Mouse (Mus musculus) MEL (cell line): Measurements from ENCODE around the gene Strn. TPM values are rescaled to one million over a fixed set of nuclear protein-coding genes. Genes with fewer than 3 reads are reported as not detected.

Experiments used
- DNase-seq: peaks from one replicate; pipeline ENCODE4 v3.0.0; 2011; ENCODE audit warnings: low read depth, low spot score
- H3K27ac ChIP-seq: 2 replicates; pipeline ENCODE4 v1.5.1; 2012; ENCODE audit warnings: low read depth, mild to moderate bottlenecking, control low read depth, low read length, moderate library complexity; ENCODE audit not compliant: control insufficient read depth
- H3K27me3 ChIP-seq, 2 experiments: fragments of 150-350 bp in 1 of 2; sonication (generic) in 1 of 2; 2 replicates each; pipeline ENCODE4 v1.6.1; 2012; ENCODE audit warnings: low read length in 2 of 2, mild to moderate bottlenecking in 2 of 2, improper control_type of control experiment in 1 of 2, moderate library complexity in 1 of 2; ENCODE audit not compliant: insufficient read depth in 2 of 2, control insufficient read depth in 1 of 2
- H3K36me3 ChIP-seq, 2 experiments: 2 replicates each; pipeline ENCODE4 v1.6.1; 2012 to 2014; ENCODE audit warnings: low read length in 2 of 2, improper control_type of control experiment in 1 of 2, inconsistent platforms in 1 of 2, mild to moderate bottlenecking in 1 of 2; ENCODE audit not compliant: insufficient read depth in 2 of 2, control insufficient read depth in 1 of 2
- H3K4me1 ChIP-seq, 2 experiments: fragments of 150-350 bp in 1 of 2; sonication (generic) in 1 of 2; 2 replicates each; pipeline ENCODE4 v1.6.1; 2012; ENCODE audit warnings: low read length in 2 of 2, improper control_type of control experiment in 1 of 2, mild to moderate bottlenecking in 1 of 2; ENCODE audit not compliant: insufficient read depth in 2 of 2, control insufficient read depth in 1 of 2
- H3K4me3 ChIP-seq, 2 experiments: fragments of 150-350 bp in 1 of 2; sonication (generic) in 1 of 2; 2 replicates each; pipeline ENCODE4 v1.5.1; 2012; ENCODE audit warnings: low read depth in 2 of 2, low read length in 2 of 2, mild to moderate bottlenecking in 2 of 2, moderate library complexity in 2 of 2, control low read depth in 1 of 2, improper control_type of control experiment in 1 of 2; ENCODE audit not compliant: control insufficient read depth in 1 of 2, insufficient read depth in 1 of 2
- H3K79me2 ChIP-seq: 2 replicates; pipeline ENCODE4 v1.6.1; 2012; ENCODE audit warnings: mild to moderate bottlenecking, low read length, moderate library complexity; ENCODE audit not compliant: control insufficient read depth, poor library complexity, insufficient read depth
- H3K9ac ChIP-seq: 2 replicates; pipeline ENCODE4 v1.6.1; 2012; ENCODE audit warnings: low read depth, mild to moderate bottlenecking, control low read depth, low read length, moderate library complexity; ENCODE audit not compliant: control insufficient read depth, poor library complexity, severe bottlenecking
- H3K9me3 ChIP-seq: fragments of 150-350 bp; sonication (generic); replicated peaks from 2 replicates; pipeline ENCODE4 v1.6.1; 2012; ENCODE audit warnings: mild to moderate bottlenecking, low read length, improper control_type of control experiment, moderate library complexity; ENCODE audit not compliant: insufficient read depth
- CHD2 ChIP-seq: IDR thresholded peaks from 2 replicates; pipeline ENCODE4 v1.6.1; 2011; ENCODE audit warnings: low read length, improper control_type of control experiment
- CTCF ChIP-seq, 3 experiments: IDR thresholded peaks in 2 of 3; conservative IDR thresholded peaks in 1 of 3; 2 replicates each; pipeline ENCODE4 v1.5.1; 2011 to 2012; ENCODE audit warnings: low read length in 3 of 3, low read depth in 2 of 3, mild to moderate bottlenecking in 2 of 3, improper control_type of control experiment in 1 of 3, inconsistent platforms in 1 of 3, mixed read lengths in 1 of 3, moderate library complexity in 1 of 3; ENCODE audit not compliant: control insufficient read depth in 1 of 3, insufficient read depth in 1 of 3, poor library complexity in 1 of 3, severe bottlenecking in 1 of 3
- E2F4 ChIP-seq: IDR thresholded peaks from 2 replicates; pipeline ENCODE4 v1.6.1; 2011; ENCODE audit warnings: low read depth, low read length, improper control_type of control experiment, borderline replicate concordance
- EP300 ChIP-seq, 2 experiments: IDR thresholded peaks; 2 replicates each; pipeline ENCODE4 v1.6.1; 2011; ENCODE audit warnings: improper control_type of control experiment in 2 of 2, low read length in 2 of 2, low read depth in 1 of 2, mild to moderate bottlenecking in 1 of 2
- GABPA ChIP-seq: IDR thresholded peaks from 2 replicates; pipeline ENCODE4 v1.6.1; 2012; ENCODE audit warnings: low read depth, mild to moderate bottlenecking, inconsistent platforms, low read length, improper control_type of control experiment, moderate library complexity
- MAX ChIP-seq: IDR thresholded peaks from 2 replicates; pipeline ENCODE4 v1.6.1; 2011; ENCODE audit warnings: low read length, improper control_type of control experiment
- MAZ ChIP-seq: IDR thresholded peaks from 2 replicates; pipeline ENCODE4 v1.6.1; 2012; ENCODE audit warnings: low read depth, mild to moderate bottlenecking, inconsistent platforms, low read length, improper control_type of control experiment
- MEF2A ChIP-seq: IDR thresholded peaks from 2 replicates; pipeline ENCODE4 v1.6.1; 2014; ENCODE audit warnings: low read depth, mild to moderate bottlenecking, inconsistent platforms, low read length, improper control_type of control experiment; ENCODE audit not compliant: poor library complexity, insufficient replicate concordance, severe bottlenecking; ENCODE audit errors: extremely low read depth
- MXI1 ChIP-seq: IDR thresholded peaks from 2 replicates; pipeline ENCODE4 v1.6.1; 2011; ENCODE audit warnings: mild to moderate bottlenecking, low read depth, low read length, improper control_type of control experiment
- NELFE ChIP-seq: IDR thresholded peaks from 2 replicates; pipeline ENCODE4 v1.6.1; 2011; ENCODE audit warnings: low read depth, low read length, improper control_type of control experiment
- NRF1 ChIP-seq: IDR thresholded peaks from 2 replicates; pipeline ENCODE4 v1.6.1; 2014; ENCODE audit warnings: low read depth, mild to moderate bottlenecking, inconsistent platforms, low read length, improper control_type of control experiment, moderate library complexity; ENCODE audit not compliant: poor library complexity, insufficient read depth, severe bottlenecking
- POLR2AphosphoS5 ChIP-seq: IDR thresholded peaks from 2 replicates; pipeline ENCODE4 v1.6.1; 2012; ENCODE audit warnings: low read depth, borderline replicate concordance, mild to moderate bottlenecking, inconsistent platforms, low read length, moderate library complexity, mixed read lengths
- RAD21 ChIP-seq: IDR thresholded peaks from 2 replicates; pipeline ENCODE4 v1.6.1; 2011; ENCODE audit warnings: mild to moderate bottlenecking, low read depth, low read length, improper control_type of control experiment
- SIN3A ChIP-seq: IDR thresholded peaks from 2 replicates; pipeline ENCODE4 v1.6.1; 2012; ENCODE audit warnings: low read length, improper control_type of control experiment, inconsistent platforms
- SMC3 ChIP-seq: IDR thresholded peaks from 2 replicates; pipeline ENCODE4 v1.6.1; 2011; ENCODE audit warnings: low read depth, low read length, improper control_type of control experiment
- TAL1 ChIP-seq: IDR thresholded peaks from 2 replicates; pipeline ENCODE4 v1.6.1; 2012; ENCODE audit warnings: mild to moderate bottlenecking, inconsistent platforms, low read length, moderate library complexity, mixed read lengths
- USF1 ChIP-seq: IDR thresholded peaks from 2 replicates; pipeline ENCODE4 v1.6.1; 2014; ENCODE audit warnings: low read depth, mild to moderate bottlenecking, inconsistent platforms, low read length, improper control_type of control experiment, moderate library complexity
- USF2 ChIP-seq, 2 experiments: IDR thresholded peaks; 2 replicates each; pipeline ENCODE4 v1.6.1; 2011 to 2012; ENCODE audit warnings: improper control_type of control experiment in 2 of 2, low read length in 2 of 2, borderline replicate concordance in 1 of 2, inconsistent platforms in 1 of 2, low read depth in 1 of 2, mild to moderate bottlenecking in 1 of 2; ENCODE audit not compliant: insufficient read depth in 1 of 2
- ZC3H11A ChIP-seq: IDR thresholded peaks from 2 replicates; pipeline ENCODE4 v1.6.1; 2012; ENCODE audit warnings: low read depth, mild to moderate bottlenecking, inconsistent platforms, low read length, improper control_type of control experiment
- ZNF384 ChIP-seq: IDR thresholded peaks from 2 replicates; pipeline ENCODE4 v1.6.1; 2012; ENCODE audit warnings: low read depth, mild to moderate bottlenecking, inconsistent platforms, low read length, improper control_type of control experiment
- polyA plus RNA-seq, 2 experiments: library from polyadenylated mRNA; stranded (reverse) in 1 of 2; unstranded in 1 of 2; fragments of >175 nt in 1 of 2; fragments of >200 nt in 1 of 2; gene quantifications; 2 replicates each; pipeline versions ENCODE4 v1.2.1 to v1.2.4; 2012; ENCODE audit warnings: low replicate concordance in 2 of 2, low read depth in 1 of 2; ENCODE audit not compliant: insufficient read length in 2 of 2, insufficient read depth in 1 of 2, missing spikeins in 1 of 2
- total RNA-seq: library from RNA; depleted of rRNA; stranded (reverse); fragments of 300-350 nt; gene quantifications from 2 replicates; pipeline ENCODE4 v1.2.3, GENCODE M21; 2012

Strn gene
- total and polyA plus RNA-seq, 3 experiments, result 10.2 to 13.9 TPM; not detected in 1

GRCm38 (mm10) chr17:78608135-78608670 is 128.8 kb downstream of the Strn start:
- Histone ChIP-seq H3K4me1 (peaks cover 0 to 7% of the 10 kb centered on the region in 2 experiments; a peak in 2 of 4 replicates), H3K9ac (no peak overlapping the region), H3K36me3 (peaks cover 0 to 4% of the 10 kb centered on the region in 2 experiments; a peak in 2 of 4 replicates)

GRCm38 (mm10) chr17:78604431-78604830 is 132.6 kb downstream of the Strn start:
- Histone ChIP-seq H3K9ac (peak overlapping the region; percentile 13; the same call in 1 of the 2 replicates), H3K36me3 (peaks cover 0 to 5% of the 10 kb centered on the region in 2 experiments; a peak in 2 of 4 replicates), H3K4me1 (peaks cover 0 to 8% of the 10 kb centered on the region in 2 experiments; a peak in 3 of 4 replicates), H3K79me2 (no peaks in the 10 kb centered on the region), H3K27ac (no peak overlapping the region), H3K27me3 (no peaks in the 10 kb centered on the region), H3K9me3 (no peaks in the 10 kb centered on the region), H3K4me3 (peak overlapping the region in 1 of 2 experiments; percentile 24; a peak in 2 of 4 replicates)
- DNase-seq, result peak; percentile 77
- 0 out of 2 replicates have a peak, but pooled peaks have one; percentile 19 for TF ChIP-seq MEF2A
- peak; percentile 48 for TF ChIP-seq ZC3H11A
- peak; percentile 73 for TF ChIP-seq SMC3
- peak; percentile 85 to 94 (median 88) for TF ChIP-seq CTCF (IDR thresholded peaks at IDR 0.05 in 2 of 3, conservative IDR thresholded peaks at IDR 0.05 in 1 of 3; ENCODE audit: control insufficient read depth in 1 of 3, insufficient read depth in 1 of 3, low read depth in 2 of 3, low read length in 3 of 3, poor library complexity in 1 of 3, severe bottlenecking in 1 of 3)
- no peak for TF ChIP-seq POLR2AphosphoS5
- TF ChIP-seq EP300 (IDR thresholded peaks at IDR 0.05; ENCODE audit: low read depth in 1 of 2, low read length in 2 of 2), result no peak
- peak; percentile 69 for TF ChIP-seq RAD21

More at GRCm38 (mm10) chr17:78608135-78608670, 128.8 kb downstream of the Strn start:
- H3K27me3 ChIP-seq, result no peaks in the 10 kb centered on the region
- TF ChIP-seq USF1 (no peak), NELFE (no peak), E2F4 (no peak), ZC3H11A (no peak), TAL1 (no peak), NRF1 (no peak), ZNF384 (no peak), CHD2 (no peak), MAZ (no peak), USF2 (IDR thresholded peaks at IDR 0.05; ENCODE audit: borderline replicate concordance in 1 of 2, insufficient read depth in 1 of 2, low read depth in 1 of 2, low read length in 2 of 2) (no peak), GABPA (no peak), MAX (no peak), SIN3A (no peak), MXI1 (no peak), SMC3 (no peak)
- H3K79me2 ChIP-seq, result no peaks in the 10 kb centered on the region
- H3K4me3 ChIP-seq, result no peak overlapping the region
- H3K9me3 ChIP-seq, result no peaks in the 10 kb centered on the region
- no peak overlapping the region for H3K27ac ChIP-seq
- no peak for DNase-seq
